Mouse (Mus musculus): Measurements from ENCODE around the gene Rapgef3.

DNA sequence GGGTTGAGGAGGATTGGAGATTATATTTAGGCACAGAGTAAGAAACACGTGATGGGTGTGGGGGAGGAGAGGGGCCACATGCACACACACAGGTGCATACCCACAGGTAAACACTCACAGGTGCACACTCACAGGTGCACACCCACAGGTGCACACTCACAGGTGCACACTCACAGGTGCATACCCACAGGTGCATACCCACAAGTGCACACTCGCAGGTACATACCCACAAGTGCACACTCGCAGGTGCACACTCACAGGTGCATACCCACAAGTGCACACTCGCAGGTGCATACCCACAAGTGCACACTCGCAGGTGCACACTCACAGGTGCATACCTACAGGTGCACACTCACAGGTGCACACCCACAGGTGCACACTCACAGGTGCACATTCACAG is 42.6 kb upstream of the Rapgef3 start:
- TF ChIP-seq CTCF (IDR thresholded peaks at IDR 0.05; ENCODE audit: low read depth, low read length) (no peak), POLR2A (IDR thresholded peaks at IDR 0.05; ENCODE audit: borderline replicate concordance, low read depth, low read length) (no peak)

Data from bone marrow macrophage, adult 2 months (primary cell).